Mouse (Mus musculus) heart, postnatal 14 days (tissue): ENCODE measurements around the gene Adgrg3. TPM values are rescaled to one million over a fixed set of nuclear protein-coding genes. Genes with fewer than 3 reads are reported as not detected.
"Not testable (repeated sequence)": the region's sequence is repeated elsewhere in the genome, so short reads cannot be mapped to it uniquely, and the experiment has no call there.

Experiments
- DNase-seq, 2 experiments: peaks; one replicate each; pipeline ENCODE4 v3.0.0; 2021 to 2022
- intact Hi-C: fragments of 180-260 bp; cut with DNase I; formaldehyde crosslinking; loops from one replicate; pipeline ENCODE4 v1.15.1; 2025
- total RNA-seq, 2 experiments: library from RNA; stranded (reverse); gene quantifications; 2 replicates each; pipeline ENCODE4 v1.2.3; 2021

Adgrg3 gene
- total RNA-seq, 2 experiments from 2014 or later, result 1.5 TPM

DNA sequence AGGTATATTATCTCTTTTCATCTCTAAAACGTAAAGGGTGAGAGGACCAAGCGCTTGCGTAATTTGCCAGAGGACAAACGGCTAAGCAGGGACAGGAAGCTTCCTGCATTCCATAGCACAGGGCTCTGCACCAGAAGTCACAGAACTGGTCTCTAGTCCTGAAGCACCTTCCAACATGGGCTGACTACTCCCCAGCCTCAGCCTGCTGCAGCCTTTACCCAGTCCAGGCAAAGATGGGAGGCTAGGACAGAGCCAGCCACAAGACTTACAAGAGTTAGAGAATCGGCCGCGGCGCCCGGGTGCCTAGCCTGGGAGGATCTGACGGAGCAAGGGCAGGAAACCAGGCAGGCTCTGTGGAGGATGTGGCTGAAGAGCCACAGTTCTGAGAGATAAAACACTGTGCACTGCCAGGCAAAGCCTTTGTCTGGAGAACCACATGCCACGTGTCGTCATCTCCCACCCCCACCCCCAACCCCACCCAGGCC is 2.8 kb downstream of the Adgrg3 start:
- intact Hi-C loops, result no loop called here
- DNase-seq, result peak in 1 of 2 experiments; percentile 23

DNA sequence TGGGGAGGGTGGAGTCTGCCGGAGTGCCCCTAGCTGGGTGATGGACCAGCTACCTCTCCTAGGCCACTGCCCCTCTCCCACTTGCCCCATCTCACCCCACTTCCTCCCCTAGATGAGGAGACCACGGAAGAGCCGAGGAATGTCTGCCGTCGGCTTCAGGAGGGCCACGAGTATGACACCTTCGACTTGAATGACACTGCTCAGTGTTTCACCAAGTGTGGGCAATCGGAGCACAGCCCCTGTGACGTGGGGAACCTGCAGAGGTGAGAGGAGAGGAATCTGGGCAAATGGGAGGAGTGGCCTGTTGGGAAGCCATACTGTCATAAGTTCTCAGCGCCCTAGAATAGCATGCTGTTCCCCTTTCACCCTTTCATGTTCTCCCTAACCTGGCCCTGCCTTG is 3.3 kb downstream of the Adgrg3 start:
- no peak for DNase-seq
- intact Hi-C loops, result no loop called here

DNA sequence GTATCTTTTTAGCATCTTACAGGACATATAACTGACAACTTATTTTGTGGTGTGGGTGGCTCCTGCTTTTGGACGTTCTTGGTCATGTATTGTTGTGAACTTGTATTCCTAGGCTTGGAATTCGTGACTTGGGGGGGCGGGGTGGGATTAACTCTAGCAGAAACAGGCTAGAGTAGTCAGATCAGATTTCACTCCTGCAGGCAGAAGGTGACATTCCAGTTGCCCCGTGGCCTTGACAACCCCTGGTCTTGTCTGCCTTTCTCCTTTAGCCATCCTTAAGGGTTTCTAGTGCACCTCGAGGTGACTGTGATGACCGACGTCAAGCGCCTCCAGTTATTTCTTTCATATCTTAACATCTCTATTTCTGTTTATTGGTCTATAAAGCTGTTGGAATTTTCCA is 5.7 kb downstream of the Adgrg3 start:
- DNase-seq, result no peak
- intact Hi-C loops, result no loop called here

- no peak for DNase-seq
- intact Hi-C loops, result no loop called here
Observed at GRCm38 (mm10) chr8:95024387-95024786, 6.9 kb downstream of the Adgrg3 start.

GRCm38 (mm10) chr8:95025421-95025820 is 7.9 kb downstream of the Adgrg3 start:
- intact Hi-C loops, result no loop called here
- peak in 1 of 2 experiments; percentile 36 for DNase-seq

DNA sequence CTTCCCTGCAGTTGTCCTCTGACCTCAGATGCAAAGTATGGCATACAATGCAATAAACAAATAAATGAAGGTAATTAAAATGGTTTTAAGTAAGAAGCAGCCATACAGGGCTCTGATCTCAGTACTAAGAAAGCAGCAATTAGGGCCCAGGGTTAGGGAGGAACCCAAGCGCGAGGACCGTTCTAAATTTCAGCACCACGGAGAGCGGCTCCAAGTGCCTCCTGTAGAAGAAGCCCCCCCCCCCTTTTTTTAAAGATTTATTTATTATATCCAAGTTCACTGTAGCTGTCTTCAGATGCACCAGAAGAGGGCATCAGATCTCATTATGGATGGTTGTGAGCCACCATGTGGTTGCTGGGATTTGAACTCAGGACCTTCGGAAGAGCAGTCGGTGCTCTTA is 10.9 kb downstream of the Adgrg3 start:
- DNase-seq, intact Hi-C loops: not testable (repeated sequence)

- intact Hi-C loops, result no loop called here
- peak in 1 of 2 experiments; percentile 24 for DNase-seq
Observed at GRCm38 (mm10) chr8:95037106-95037925, 19.8 kb downstream of the Adgrg3 start.

DNA sequence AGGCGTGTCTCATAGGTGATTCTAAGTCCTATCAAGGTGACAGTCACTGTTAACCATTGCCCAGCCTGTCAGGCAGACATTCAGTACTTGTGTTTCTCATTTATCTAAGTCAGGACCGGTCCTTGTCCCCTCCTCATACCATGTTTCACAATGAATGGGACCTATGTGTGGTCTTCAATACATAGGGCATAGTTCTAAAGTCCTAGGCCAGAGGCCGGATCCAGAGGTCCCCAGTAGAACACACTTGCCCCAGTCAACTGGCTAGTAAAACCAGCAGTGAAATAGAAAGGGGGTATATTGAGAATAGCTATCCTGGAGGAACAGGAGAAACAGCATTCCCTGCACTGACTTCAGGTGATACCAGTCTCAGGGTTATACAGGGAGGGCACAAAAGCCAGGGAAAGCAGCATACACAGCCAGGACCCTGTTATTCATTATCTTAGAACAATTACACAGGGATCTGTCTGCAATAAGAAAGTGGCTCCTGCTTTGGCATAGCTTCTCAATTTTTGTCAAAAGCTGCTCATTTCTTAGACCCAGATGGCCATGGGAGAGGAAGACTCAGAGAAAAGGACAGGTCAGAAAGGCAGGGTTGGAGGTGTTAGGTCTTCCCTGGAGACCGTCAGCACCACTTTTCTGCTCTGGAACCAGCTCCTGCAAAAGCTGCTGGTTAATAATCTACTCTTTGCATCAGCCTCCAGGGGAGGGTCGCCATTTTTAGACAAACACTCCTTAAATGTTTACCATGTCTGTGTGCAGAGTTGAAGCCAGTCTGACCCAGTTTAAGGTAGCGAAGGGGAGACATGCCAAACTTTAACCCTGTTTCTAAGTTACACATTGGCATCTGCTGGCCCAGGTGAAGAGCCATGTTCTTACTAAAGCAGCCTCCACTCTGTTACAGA is 24.6 kb downstream of the Adgrg3 start:
- DNase-seq, result no peak
- intact Hi-C loops, result no loop called here

DNA sequence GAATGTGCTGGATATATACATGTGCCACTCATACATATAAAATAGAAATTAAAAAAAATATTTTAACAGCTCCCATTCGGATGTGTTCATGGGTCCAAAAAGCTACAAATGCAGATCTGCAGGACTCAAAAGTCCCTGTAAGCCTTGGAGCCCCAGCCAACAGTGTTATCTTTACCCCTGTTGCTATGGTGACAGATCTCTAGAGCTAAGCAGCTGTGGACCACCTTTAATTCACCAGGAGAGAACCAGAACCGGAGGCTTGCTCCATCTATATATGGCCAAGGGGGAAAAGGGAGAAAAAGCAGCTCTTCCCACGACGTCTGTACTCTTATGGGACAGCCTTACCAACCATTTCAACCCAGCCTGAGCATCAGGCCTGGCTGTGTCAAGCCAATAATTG is 27.3 kb downstream of the Adgrg3 start:
- intact Hi-C loops, result no loop called here
- DNase-seq, result no peak

- intact Hi-C loops, result no loop called here
- DNase-seq, result no peak
Observed at GRCm38 (mm10) chr8:95046982-95047381, 29.5 kb downstream of the Adgrg3 start.

- DNase-seq, result no peak
Observed at GRCm38 (mm10) chr8:95047884-95048680, 30.6 kb downstream of the Adgrg3 start.

GRCm38 (mm10) chr8:95049636-95050035 is 32.1 kb downstream of the Adgrg3 start:
- intact Hi-C loops, result no loop called here

More at GRCm38 (mm10) chr8:95047884-95048680, 30.6 kb downstream of the Adgrg3 start:
- intact Hi-C loops, result no loop called here

DNA sequence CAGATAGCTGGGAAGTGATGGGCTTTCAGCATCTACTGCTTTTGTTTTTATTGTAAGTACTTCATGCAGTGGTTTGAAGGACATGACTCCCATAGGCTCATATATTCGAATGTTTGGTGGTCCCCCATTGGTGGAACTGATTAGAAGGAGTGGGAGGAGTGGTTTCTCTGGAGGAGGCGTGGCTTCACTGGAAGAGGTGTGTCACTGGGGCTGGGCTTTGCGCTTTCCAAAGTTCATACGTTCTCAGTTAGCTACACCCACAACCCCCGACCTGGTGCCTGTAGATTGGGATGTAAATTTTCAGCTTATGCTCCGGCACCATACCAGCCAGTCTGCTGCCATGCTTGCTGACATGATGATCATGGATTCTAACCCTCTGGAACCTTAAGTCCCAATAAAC is 36.9 kb downstream of the Adgrg3 start:
- DNase-seq, result no peak
- intact Hi-C loops, result no loop called here

More at GRCm38 (mm10) chr8:95049636-95050035, 32.1 kb downstream of the Adgrg3 start:
- DNase-seq, result no peak

- no peak for DNase-seq
- intact Hi-C loops, result no loop called here
Observed at GRCm38 (mm10) chr8:95054927-95055510, 37.5 kb downstream of the Adgrg3 start, which contains the start of gene Drc7. TSS of gene Drc7 (plus strand) at chr8:95055103.

- intact Hi-C loops, result no loop called here
- no peak for DNase-seq
Observed at GRCm38 (mm10) chr8:95056414-95056813, 38.9 kb downstream of the Adgrg3 start.

GRCm38 (mm10) chr8:95058661-95059060 is 41.2 kb downstream of the Adgrg3 start:
- no peak for DNase-seq
- intact Hi-C loops, result no loop called here

DNA sequence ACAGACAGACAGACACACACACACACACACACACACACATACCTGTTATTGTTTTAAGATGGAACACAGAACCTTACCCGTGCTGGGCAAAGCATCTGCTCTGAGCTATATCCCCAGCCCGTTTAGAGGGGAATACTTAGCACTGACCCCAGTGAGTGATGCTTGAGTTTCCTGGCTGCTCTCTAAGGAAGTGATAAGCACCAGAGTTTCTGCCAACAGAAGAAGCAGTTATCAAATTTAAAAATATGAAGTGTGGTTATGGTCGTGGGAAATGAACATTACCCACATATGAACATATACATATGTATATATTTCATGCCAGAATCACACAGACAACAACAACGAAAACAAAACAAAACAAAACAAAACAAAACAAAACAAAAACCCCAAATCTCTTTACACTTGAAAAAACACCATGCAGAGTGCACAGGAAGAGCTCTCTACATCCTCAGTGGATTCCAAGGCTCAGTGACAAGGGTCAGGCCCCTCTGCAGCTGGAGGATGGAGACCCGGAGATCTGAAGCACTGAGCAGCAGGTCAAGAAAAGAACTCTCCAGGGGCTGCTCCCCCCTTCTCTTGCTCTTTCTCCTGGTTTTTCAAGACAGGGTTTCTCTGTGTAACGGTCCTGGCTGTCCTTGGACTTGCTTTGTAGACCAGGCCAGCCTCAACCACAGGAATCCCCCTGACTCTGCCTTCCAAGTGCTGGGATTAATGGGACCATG is 42.5 kb downstream of the Adgrg3 start:
- intact Hi-C loops, result no loop called here
- no peak for DNase-seq

GRCm38 (mm10) chr8:95064531-95064930 is 47.0 kb downstream of the Adgrg3 start:
- DNase-seq, result no peak
- intact Hi-C loops, result no loop called here

GRCm38 (mm10) chr8:95067582-95067981 is 50.1 kb downstream of the Adgrg3 start:
- intact Hi-C loops, result no loop called here
- peak; percentile 52 to 66 for DNase-seq
